Mouse (Mus musculus): ENCODE results near the gene S100a14. TPM values are rescaled to one million over a fixed set of nuclear protein-coding genes. Genes with fewer than 3 reads are reported as not detected.

S100a14 gene
- polyA plus RNA-seq, 1 experiment from 2014 or later: not detected

GRCm38 (mm10) chr3:90514691-90515090 is 12.0 kb upstream of the S100a14 start:
- H3K36me3 ChIP-seq (ENCODE audit: control insufficient read depth, insufficient read depth, low read length): no peaks in the 10 kb centered on the region
- no peak overlapping the region for H3K27ac ChIP-seq (ENCODE audit: low read depth, low read length)
- H3K9ac ChIP-seq (ENCODE audit: low read length): peak overlapping the region; percentile 49
- no peaks in the 10 kb centered on the region for H3K9me3 ChIP-seq (replicated peaks; ENCODE audit: control insufficient read depth, low read length)
- ATAC-seq (peak; percentile 47), DNase-seq (ENCODE audit: low spot score) (peak; percentile 50)
- H3K4me3 ChIP-seq (ENCODE audit: low read depth, low read length): peak overlapping the region; percentile 23
- H3K4me1 ChIP-seq (ENCODE audit: control insufficient read depth, insufficient read depth, low read length): peaks cover 4% of the 10 kb centered on the region; the same call in 1 of the 2 replicates
- 2% methylated on average over 10 of the region's 10 CpGs for WGBS
- H3K4me2 ChIP-seq (ENCODE audit: low read length): peak overlapping the region; percentile 60
- peaks cover 9% of the 10 kb centered on the region; the same call in 1 of the 2 replicates for H3K27me3 ChIP-seq (replicated peaks; ENCODE audit: control insufficient read depth, insufficient read depth, low read length)

DNA sequence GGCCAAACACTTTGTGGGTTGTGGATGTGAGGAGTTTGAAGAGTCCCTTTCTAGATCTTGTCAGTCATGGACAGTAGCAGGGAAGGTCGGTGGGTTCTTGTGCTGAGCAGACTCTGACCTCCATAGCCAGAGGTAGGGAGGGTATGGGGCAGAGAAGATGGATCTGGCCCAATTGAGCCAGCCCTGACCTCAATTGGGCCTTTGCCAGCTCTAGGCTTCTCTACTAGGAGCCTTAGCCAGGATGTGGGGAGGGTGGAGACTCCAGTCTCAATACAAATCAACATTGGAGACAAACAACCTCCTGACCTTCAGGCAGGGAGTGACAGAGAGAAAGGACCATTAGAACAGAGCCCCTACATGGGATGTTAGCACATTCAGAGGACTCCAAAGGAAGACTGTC is 11.4 kb upstream of the S100a14 start:
- Histone ChIP-seq H3K4me1 (ENCODE audit: control insufficient read depth, insufficient read depth, low read length) (peaks cover 4% of the 10 kb centered on the region; the same call in 1 of the 2 replicates), H3K4me3 (ENCODE audit: low read depth, low read length) (peak overlapping the region; percentile 23), H3K27ac (ENCODE audit: low read depth, low read length) (no peak overlapping the region), H3K27me3 (replicated peaks; ENCODE audit: control insufficient read depth, insufficient read depth, low read length) (peaks cover 9% of the 10 kb centered on the region; the same call in 1 of the 2 replicates), H3K4me2 (ENCODE audit: low read length) (peak overlapping the region; percentile 60), H3K9ac (ENCODE audit: low read length) (no peak overlapping the region), H3K9me3 (replicated peaks; ENCODE audit: control insufficient read depth, low read length) (no peaks in the 10 kb centered on the region), H3K36me3 (ENCODE audit: control insufficient read depth, insufficient read depth, low read length) (no peaks in the 10 kb centered on the region)
- DNase-seq (ENCODE audit: low spot score) (no peak), ATAC-seq (no peak)
- 60% methylated on average over 1 of the region's 1 CpGs for WGBS

DNA sequence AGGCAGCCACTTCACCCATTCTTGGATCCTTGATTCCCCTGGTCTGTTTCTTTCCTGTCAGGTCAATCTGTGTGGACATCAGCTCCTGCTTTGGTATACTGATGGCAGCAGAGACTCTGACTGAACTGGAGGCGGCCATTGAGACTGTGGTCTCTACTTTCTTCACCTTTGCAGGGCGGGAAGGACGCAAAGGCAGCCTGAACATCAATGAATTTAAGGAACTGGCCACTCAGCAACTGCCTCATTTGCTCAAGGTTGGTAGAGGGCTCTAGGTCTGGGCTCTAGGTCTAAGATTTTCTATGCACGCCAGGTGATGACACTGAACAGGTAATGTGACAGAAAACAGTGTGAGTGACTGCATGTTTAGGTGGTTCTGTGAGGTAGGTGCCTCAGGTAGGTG is 10.9 kb upstream of the S100a14 start:
- Histone ChIP-seq H3K4me2 (ENCODE audit: low read length) (no peak overlapping the region), H3K9ac (ENCODE audit: low read length) (no peak overlapping the region), H3K36me3 (ENCODE audit: control insufficient read depth, insufficient read depth, low read length) (no peaks in the 10 kb centered on the region), H3K4me1 (ENCODE audit: control insufficient read depth, insufficient read depth, low read length) (peaks cover 4% of the 10 kb centered on the region; the same call in 1 of the 2 replicates), H3K4me3 (ENCODE audit: low read depth, low read length) (no peak overlapping the region), H3K9me3 (replicated peaks; ENCODE audit: control insufficient read depth, low read length) (no peaks in the 10 kb centered on the region), H3K27me3 (replicated peaks; ENCODE audit: control insufficient read depth, insufficient read depth, low read length) (peaks cover 9% of the 10 kb centered on the region; the same call in 1 of the 2 replicates), H3K27ac (ENCODE audit: low read depth, low read length) (no peak overlapping the region)
- ATAC-seq (no peak), DNase-seq (ENCODE audit: low spot score) (no peak)
- 85% methylated on average over 4 of the region's 4 CpGs for WGBS

DNA sequence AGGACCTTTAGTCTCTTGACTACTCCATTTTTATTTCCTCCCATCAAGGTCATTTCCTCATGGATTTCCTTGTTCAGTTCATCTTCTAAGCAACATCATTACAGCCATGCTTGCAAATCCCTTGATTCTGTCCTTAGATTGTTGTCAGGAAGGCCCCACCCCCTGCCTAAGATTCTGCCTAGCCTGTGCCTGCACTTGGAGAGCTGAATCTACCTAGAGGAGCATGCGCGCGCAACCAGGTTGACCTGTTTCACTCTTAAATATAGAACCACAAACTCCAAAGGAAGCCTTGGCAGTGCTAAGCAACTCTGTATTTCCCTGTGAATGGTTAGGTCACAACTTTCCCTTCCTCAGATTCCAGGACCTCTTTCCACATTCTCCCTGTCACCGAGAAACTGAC is 8.9 kb upstream of the S100a14 start:
- Histone ChIP-seq H3K4me2 (ENCODE audit: low read length) (no peak overlapping the region), H3K27ac (ENCODE audit: low read depth, low read length) (no peak overlapping the region), H3K9me3 (replicated peaks; ENCODE audit: control insufficient read depth, low read length) (no peaks in the 10 kb centered on the region), H3K4me3 (ENCODE audit: low read depth, low read length) (no peak overlapping the region), H3K27me3 (replicated peaks; ENCODE audit: control insufficient read depth, insufficient read depth, low read length) (peaks cover 9% of the 10 kb centered on the region; the same call in 1 of the 2 replicates), H3K36me3 (ENCODE audit: control insufficient read depth, insufficient read depth, low read length) (no peaks in the 10 kb centered on the region), H3K4me1 (ENCODE audit: control insufficient read depth, insufficient read depth, low read length) (peaks cover 4% of the 10 kb centered on the region; the same call in 1 of the 2 replicates), H3K9ac (ENCODE audit: low read length) (no peak overlapping the region)
- DNase-seq (ENCODE audit: low spot score) (no peak), ATAC-seq (no peak)
- 85% methylated on average over 4 of the region's 4 CpGs for WGBS

DNA sequence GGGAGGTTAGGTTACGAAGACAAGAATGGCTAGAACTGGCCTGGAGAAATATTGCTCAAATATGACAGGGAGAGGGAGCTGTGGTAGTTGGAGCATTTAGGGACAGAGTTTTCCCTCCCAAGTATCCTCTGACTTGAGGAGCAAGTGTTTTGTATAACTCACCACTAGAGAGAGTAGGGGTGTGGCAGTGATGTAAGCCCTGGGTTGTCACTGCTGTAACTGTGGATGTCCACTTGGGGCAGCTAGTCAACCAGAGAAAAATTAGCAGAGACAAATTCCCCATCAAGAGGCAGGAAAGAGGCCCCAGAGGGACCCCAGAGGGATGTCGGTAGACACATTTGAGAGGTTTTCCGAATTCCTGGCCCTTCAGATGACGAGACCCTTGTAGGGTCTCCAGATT is 1.2 kb upstream of the S100a14 start:
- Histone ChIP-seq H3K27me3 (replicated peaks; ENCODE audit: control insufficient read depth, insufficient read depth, low read length) (no peaks in the 10 kb centered on the region), H3K4me2 (ENCODE audit: low read length) (no peak overlapping the region), H3K9ac (ENCODE audit: low read length) (no peak overlapping the region), H3K4me1 (ENCODE audit: control insufficient read depth, insufficient read depth, low read length) (no peaks in the 10 kb centered on the region), H3K36me3 (ENCODE audit: control insufficient read depth, insufficient read depth, low read length) (no peaks in the 10 kb centered on the region), H3K4me3 (ENCODE audit: low read depth, low read length) (no peak overlapping the region), H3K27ac (ENCODE audit: low read depth, low read length) (no peak overlapping the region), H3K9me3 (replicated peaks; ENCODE audit: control insufficient read depth, low read length) (no peaks in the 10 kb centered on the region)
- DNase-seq (ENCODE audit: low spot score): peak; percentile 46
- WGBS: 64% methylated on average over 4 of the region's 4 CpGs
- no peak for ATAC-seq

GRCm38 (mm10) chr3:90526076-90526475 is 580 bp upstream of the S100a14 start:
- DNase-seq (ENCODE audit: low spot score) (no peak), ATAC-seq (no peak)
- Histone ChIP-seq H3K36me3 (ENCODE audit: control insufficient read depth, insufficient read depth, low read length) (no peaks in the 10 kb centered on the region), H3K27ac (ENCODE audit: low read depth, low read length) (no peak overlapping the region), H3K9ac (ENCODE audit: low read length) (no peak overlapping the region), H3K9me3 (replicated peaks; ENCODE audit: control insufficient read depth, low read length) (no peaks in the 10 kb centered on the region), H3K4me2 (ENCODE audit: low read length) (no peak overlapping the region), H3K27me3 (replicated peaks; ENCODE audit: control insufficient read depth, insufficient read depth, low read length) (no peaks in the 10 kb centered on the region), H3K4me1 (ENCODE audit: control insufficient read depth, insufficient read depth, low read length) (no peaks in the 10 kb centered on the region), H3K4me3 (ENCODE audit: low read depth, low read length) (no peak overlapping the region)
- WGBS: 71% methylated on average over 2 of the region's 2 CpGs

DNA sequence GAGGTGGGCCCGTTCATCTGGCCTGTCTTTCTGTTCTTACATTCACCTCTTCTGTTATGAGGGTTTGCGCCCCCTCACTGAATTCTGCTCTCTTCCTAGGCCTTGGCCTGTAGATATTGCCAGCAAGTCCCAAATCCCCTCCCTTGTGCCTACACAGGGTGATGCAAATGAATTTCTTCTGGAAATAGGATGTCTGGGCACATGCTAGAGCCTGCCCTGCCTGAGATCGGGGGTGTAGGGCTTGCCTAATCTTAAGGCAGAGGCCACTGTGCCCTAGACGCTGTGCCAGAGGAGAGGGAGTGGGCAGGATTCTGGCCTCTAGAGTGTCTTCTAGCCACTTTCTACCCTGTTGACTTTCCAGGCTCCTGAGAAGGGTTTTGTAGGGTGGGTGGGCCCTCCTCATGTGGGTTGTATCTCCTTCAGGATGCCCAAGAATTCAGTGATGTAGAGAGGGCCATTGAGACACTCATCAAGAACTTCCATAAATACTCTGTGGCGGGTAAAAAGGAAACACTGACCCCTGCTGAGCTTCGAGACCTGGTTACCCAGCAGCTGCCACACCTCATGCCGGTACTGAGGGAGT is 726 bp downstream of the S100a14 start:
- H3K4me3 ChIP-seq (ENCODE audit: low read depth, low read length): no peak overlapping the region
- no peak overlapping the region for H3K4me2 ChIP-seq (ENCODE audit: low read length)
- no peaks in the 10 kb centered on the region for H3K27me3 ChIP-seq (replicated peaks; ENCODE audit: control insufficient read depth, insufficient read depth, low read length)
- no peak overlapping the region for H3K9ac ChIP-seq (ENCODE audit: low read length)
- no peaks in the 10 kb centered on the region for H3K36me3 ChIP-seq (ENCODE audit: control insufficient read depth, insufficient read depth, low read length)
- H3K4me1 ChIP-seq (ENCODE audit: control insufficient read depth, insufficient read depth, low read length): no peaks in the 10 kb centered on the region
- DNase-seq (ENCODE audit: low spot score): no peak
- 89% methylated on average over 7 of the region's 7 CpGs for WGBS
- H3K9me3 ChIP-seq (replicated peaks; ENCODE audit: control insufficient read depth, low read length): no peaks in the 10 kb centered on the region
- no peak overlapping the region for H3K27ac ChIP-seq (ENCODE audit: low read depth, low read length)
- ATAC-seq: no peak

- H3K4me1 ChIP-seq (ENCODE audit: control insufficient read depth, insufficient read depth, low read length): no peaks in the 10 kb centered on the region
- 75% methylated on average over 5 of the region's 5 CpGs for WGBS
- H3K27me3 ChIP-seq (replicated peaks; ENCODE audit: control insufficient read depth, insufficient read depth, low read length): no peaks in the 10 kb centered on the region
- no peaks in the 10 kb centered on the region for H3K36me3 ChIP-seq (ENCODE audit: control insufficient read depth, insufficient read depth, low read length)
- no peak for ATAC-seq
- no peak overlapping the region for H3K4me2 ChIP-seq (ENCODE audit: low read length)
- DNase-seq (ENCODE audit: low spot score): no peak
- no peak overlapping the region for H3K9ac ChIP-seq (ENCODE audit: low read length)
- no peak overlapping the region for H3K4me3 ChIP-seq (ENCODE audit: low read depth, low read length)
- no peaks in the 10 kb centered on the region for H3K9me3 ChIP-seq (replicated peaks; ENCODE audit: control insufficient read depth, low read length)
- no peak overlapping the region for H3K27ac ChIP-seq (ENCODE audit: low read depth, low read length)
These were observed 5.1 kb downstream of the S100a14 start for GRCm38 (mm10) chr3:90531713-90532112.

DNA sequence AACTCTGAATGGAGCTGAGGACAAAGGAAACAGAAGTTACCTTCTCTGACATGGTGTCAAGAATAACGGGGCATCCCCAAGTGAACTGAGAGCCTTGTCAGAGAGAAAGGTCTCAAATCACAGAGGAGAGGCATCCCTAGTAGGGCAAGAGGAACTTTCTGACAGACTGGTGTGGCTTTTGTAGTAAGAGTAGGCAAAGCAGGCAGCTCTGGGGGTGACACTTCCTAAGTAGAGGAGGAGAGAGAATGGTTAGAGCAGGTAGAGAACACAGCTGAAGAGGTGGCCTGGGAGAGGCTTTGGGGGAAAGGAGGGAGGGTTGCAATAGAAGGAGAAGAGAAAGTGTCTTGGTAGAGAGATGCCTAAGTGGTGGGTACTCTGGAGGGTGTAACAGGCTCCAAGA is 8.8 kb downstream of the S100a14 start:
- Histone ChIP-seq H3K36me3 (ENCODE audit: control insufficient read depth, insufficient read depth, low read length) (no peaks in the 10 kb centered on the region), H3K9me3 (replicated peaks; ENCODE audit: control insufficient read depth, low read length) (no peaks in the 10 kb centered on the region), H3K4me1 (ENCODE audit: control insufficient read depth, insufficient read depth, low read length) (no peaks in the 10 kb centered on the region), H3K4me2 (ENCODE audit: low read length) (no peak overlapping the region), H3K27me3 (replicated peaks; ENCODE audit: control insufficient read depth, insufficient read depth, low read length) (no peaks in the 10 kb centered on the region), H3K9ac (ENCODE audit: low read length) (no peak overlapping the region), H3K27ac (ENCODE audit: low read depth, low read length) (no peak overlapping the region), H3K4me3 (ENCODE audit: low read depth, low read length) (no peak overlapping the region)
- ATAC-seq (no peak), DNase-seq (ENCODE audit: low spot score) (no peak)
- WGBS: 48% methylated on average over 1 of the region's 1 CpGs

Measured in forebrain, embryonic 14.5 days (tissue).